Mouse (Mus musculus) ES-Bruce4 (cell line): Measurements from ENCODE around the gene Antxr1. TPM values are rescaled to one million over a fixed set of nuclear protein-coding genes. Genes with fewer than 3 reads are reported as not detected.

Source experiments
- H3K27ac ChIP-seq: 2 replicates; pipeline ENCODE4 v1.5.1; 2012; ENCODE audit warnings: low read length, inconsistent platforms; ENCODE audit not compliant: insufficient read depth
- H3K27me3 ChIP-seq: 2 replicates; pipeline ENCODE4 v1.6.1; 2012; ENCODE audit warnings: mild to moderate bottlenecking, low read length, inconsistent platforms; ENCODE audit not compliant: control insufficient read depth, poor library complexity, insufficient read depth, severe bottlenecking
- H3K36me3 ChIP-seq: 2 replicates; pipeline ENCODE4 v1.6.1; 2012; ENCODE audit warnings: inconsistent platforms, mild to moderate bottlenecking, low read length, moderate library complexity; ENCODE audit not compliant: control insufficient read depth, poor library complexity, insufficient read depth, severe bottlenecking
- H3K4me1 ChIP-seq: one replicate; pipeline ENCODE4 v1.8.1; 2011; ENCODE audit warnings: low read length; ENCODE audit not compliant: control insufficient read depth, insufficient read depth
- H3K4me3 ChIP-seq: 2 replicates; pipeline ENCODE4 v1.5.1; 2011; ENCODE audit warnings: low read depth, mild to moderate bottlenecking, low read length
- H3K9ac ChIP-seq: 2 replicates; pipeline ENCODE4 v1.6.1; 2012; ENCODE audit warnings: low read depth, mild to moderate bottlenecking, inconsistent platforms; ENCODE audit not compliant: poor library complexity, severe bottlenecking
- H3K9me3 ChIP-seq: replicated peaks from 2 replicates; pipeline ENCODE4 v1.6.1; 2012; ENCODE audit warnings: mild to moderate bottlenecking, low read length, inconsistent platforms; ENCODE audit not compliant: control insufficient read depth, poor library complexity, insufficient read depth, severe bottlenecking
- CTCF ChIP-seq: IDR thresholded peaks from one replicate; pipeline ENCODE4 v1.8.1; 2011; ENCODE audit warnings: low read depth, low read length
- EP300 ChIP-seq: IDR thresholded peaks from 2 replicates; pipeline ENCODE4 v1.6.1; 2011; ENCODE audit warnings: low read depth, low read length; ENCODE audit not compliant: insufficient read depth
- POLR2A ChIP-seq: IDR thresholded peaks from one replicate; pipeline ENCODE4 v1.8.1; 2011; ENCODE audit warnings: low read length; ENCODE audit not compliant: insufficient read depth
- polyA plus RNA-seq: library from polyadenylated mRNA; stranded (reverse); fragments of >200 nt; gene quantifications from 2 replicates; pipeline ENCODE4 v1.2.4, GENCODE M21; 2011; ENCODE audit warnings: low read depth; ENCODE audit not compliant: missing spikeins, insufficient read depth, insufficient read length

The Antxr1 gene
- polyA plus RNA-seq, 1 experiment: 1.6 TPM

GRCm38 (mm10) chr6:87301991-87302390 lies 33.6 kb downstream of the Antxr1 start:
- no peak overlapping the region for H3K27ac ChIP-seq
- no peak overlapping the region for H3K4me3 ChIP-seq

GRCm38 (mm10) chr6:87294904-87295303 lies 40.7 kb downstream of the Antxr1 start:
- no peak for TF ChIP-seq CTCF
- no peak for TF ChIP-seq POLR2A
- TF ChIP-seq EP300: no peak
- H3K9me3 ChIP-seq: no peaks in the 10 kb centered on the region
- no peaks in the 10 kb centered on the region for H3K4me1 ChIP-seq
- no peak overlapping the region for H3K4me3 ChIP-seq
- no peak overlapping the region for H3K9ac ChIP-seq
- H3K27ac ChIP-seq: no peak overlapping the region
- no peaks in the 10 kb centered on the region for H3K27me3 ChIP-seq
- no peaks in the 10 kb centered on the region for H3K36me3 ChIP-seq

More at GRCm38 (mm10) chr6:87301991-87302390, 33.6 kb downstream of the Antxr1 start:
- H3K9ac ChIP-seq: no peak overlapping the region
- H3K4me1 ChIP-seq: no peaks in the 10 kb centered on the region
- no peaks in the 10 kb centered on the region for H3K36me3 ChIP-seq
- H3K9me3 ChIP-seq: no peaks in the 10 kb centered on the region
- no peak for TF ChIP-seq CTCF
- no peak for TF ChIP-seq EP300
- no peak for TF ChIP-seq POLR2A
- H3K27me3 ChIP-seq: no peaks in the 10 kb centered on the region

GRCm38 (mm10) chr6:87292911-87293851 lies 42.4 kb downstream of the Antxr1 start:
- TF ChIP-seq CTCF (no peak), EP300 (no peak)
- Histone ChIP-seq H3K9ac (no peak overlapping the region), H3K27ac (no peak overlapping the region), H3K9me3 (no peaks in the 10 kb centered on the region), H3K27me3 (no peaks in the 10 kb centered on the region), H3K4me1 (no peaks in the 10 kb centered on the region), H3K4me3 (no peak overlapping the region), H3K36me3 (no peaks in the 10 kb centered on the region)

GRCm38 (mm10) chr6:87287251-87287650 lies 48.4 kb downstream of the Antxr1 start:
- Histone ChIP-seq H3K9me3 (no peaks in the 10 kb centered on the region), H3K9ac (no peak overlapping the region), H3K4me3 (no peak overlapping the region), H3K4me1 (no peaks in the 10 kb centered on the region), H3K27me3 (no peaks in the 10 kb centered on the region), H3K27ac (no peak overlapping the region), H3K36me3 (no peaks in the 10 kb centered on the region)
- no peak for TF ChIP-seq EP300
- TF ChIP-seq CTCF: no peak
- no peak for TF ChIP-seq POLR2A

- H3K4me3 ChIP-seq: no peak overlapping the region
- no peaks in the 10 kb centered on the region for H3K9me3 ChIP-seq
- no peak for TF ChIP-seq EP300
- no peak for TF ChIP-seq POLR2A
- TF ChIP-seq CTCF: no peak
- H3K4me1 ChIP-seq: no peaks in the 10 kb centered on the region
- no peaks in the 10 kb centered on the region for H3K27me3 ChIP-seq
- H3K9ac ChIP-seq: no peak overlapping the region
- no peaks in the 10 kb centered on the region for H3K36me3 ChIP-seq
- no peak overlapping the region for H3K27ac ChIP-seq
Measured at GRCm38 (mm10) chr6:87285365-87285749, 50.3 kb downstream of the Antxr1 start.

- H3K9me3 ChIP-seq: no peaks in the 10 kb centered on the region
- H3K4me3 ChIP-seq: no peak overlapping the region
- H3K27ac ChIP-seq: no peak overlapping the region
- no peaks in the 10 kb centered on the region for H3K36me3 ChIP-seq
- no peak overlapping the region for H3K9ac ChIP-seq
- H3K4me1 ChIP-seq: no peaks in the 10 kb centered on the region
- H3K27me3 ChIP-seq: no peaks in the 10 kb centered on the region
- no peak for TF ChIP-seq EP300
- no peak for TF ChIP-seq POLR2A
- no peak for TF ChIP-seq CTCF
Measured at GRCm38 (mm10) chr6:87284716-87285364, 50.8 kb downstream of the Antxr1 start.
